Mouse (Mus musculus) heart, embryonic 15.5 days (tissue): ENCODE data around the gene Fam19a2. TPM values are rescaled to one million over a fixed set of nuclear protein-coding genes. Genes with fewer than 3 reads are reported as not detected.

ENCODE experiments used
- ATAC-seq: fragments of 200-750 bp; cut with Nextera tagmentation; replicated peaks from 2 replicates; pipeline ENCODE4 v1.8.0; 2017; ENCODE audit warnings: low read depth, moderate TSS enrichment; ENCODE audit not compliant: insufficient number of reproducible peaks, insufficient read depth, low FRiP score
- H3K27ac ChIP-seq: fragments of 300-500 bp; sonication (generic); 2 replicates; pipeline ENCODE4 v1.5.1; 2015; ENCODE audit warnings: mild to moderate bottlenecking, inconsistent platforms
- H3K27me3 ChIP-seq: fragments of 300-500 bp; sonication (generic); 2 replicates; pipeline ENCODE4 v1.6.1; 2015; ENCODE audit warnings: inconsistent platforms
- H3K36me3 ChIP-seq: fragments of 300-500 bp; sonication (generic); 2 replicates; pipeline ENCODE4 v1.6.1; 2015; ENCODE audit warnings: mild to moderate bottlenecking, inconsistent platforms
- H3K4me1 ChIP-seq: fragments of 300-500 bp; sonication (generic); replicated peaks from 2 replicates; pipeline ENCODE4 v1.6.1; 2015; ENCODE audit warnings: inconsistent platforms
- H3K4me2 ChIP-seq: fragments of 300-500 bp; sonication (generic); 2 replicates; pipeline ENCODE4 v1.6.1; 2015; ENCODE audit warnings: inconsistent platforms, mild to moderate bottlenecking, moderate library complexity
- H3K4me3 ChIP-seq: fragments of 300-500 bp; sonication (generic); 2 replicates; pipeline ENCODE4 v1.5.1; 2015; ENCODE audit warnings: mild to moderate bottlenecking, inconsistent platforms
- H3K9ac ChIP-seq: fragments of 300-500 bp; sonication (generic); 2 replicates; pipeline ENCODE4 v1.6.1; 2015; ENCODE audit warnings: mild to moderate bottlenecking, inconsistent platforms
- H3K9me3 ChIP-seq: fragments of 300-500 bp; sonication (generic); replicated peaks from 2 replicates; pipeline ENCODE4 v1.6.1; 2016; ENCODE audit warnings: inconsistent platforms
- WGBS: fragments of 180-500 bp; shearing (Covaris S2); methylation state at CpG from one replicate; pipeline ENCODE4 v1.1.7; 2015; ENCODE audit warnings: mixed read lengths; 5-methylcytosine and 5-hydroxymethylcytosine counted together
- polyA plus RNA-seq: library from polyadenylated mRNA; unstranded; fragments of >200 nt; fragmentation: Nextera tagmentation; extraction: Ambion mirVana; gene quantifications from 2 replicates; pipeline ENCODE4 v1.2.1, GENCODE M21; 2015

Fam19a2 gene
- polyA plus RNA-seq, 1 experiment from 2014 or later: 0.55 TPM

- Histone ChIP-seq H3K27me3 (no peaks in the 10 kb centered on the region), H3K27ac (no peak overlapping the region), H3K4me3 (no peak overlapping the region), H3K4me1 (no peaks in the 10 kb centered on the region), H3K9ac (no peak overlapping the region), H3K9me3 (no peaks in the 10 kb centered on the region), H3K36me3 (no peaks in the 10 kb centered on the region), H3K4me2 (no peak overlapping the region)
- WGBS: 59% methylated on average over 6 of the region's 6 CpGs
- no peak for ATAC-seq
Observed at GRCm38 (mm10) chr10:123751676-123752280, 488.0 kb downstream of the Fam19a2 start.

GRCm38 (mm10) chr10:123752755-123753154 is 489.0 kb downstream of the Fam19a2 start:
- H3K27ac ChIP-seq: no peak overlapping the region
- no peaks in the 10 kb centered on the region for H3K9me3 ChIP-seq
- H3K4me1 ChIP-seq: no peaks in the 10 kb centered on the region
- WGBS: 69% methylated on average over 3 of the region's 3 CpGs
- H3K4me3 ChIP-seq: no peak overlapping the region
- no peaks in the 10 kb centered on the region for H3K36me3 ChIP-seq
- no peaks in the 10 kb centered on the region for H3K27me3 ChIP-seq
- H3K9ac ChIP-seq: no peak overlapping the region
- no peak for ATAC-seq
- no peak overlapping the region for H3K4me2 ChIP-seq

- no peak overlapping the region for H3K4me3 ChIP-seq
- H3K9ac ChIP-seq: no peak overlapping the region
- 82% methylated on average over 4 of the region's 4 CpGs for WGBS
- no peak for ATAC-seq
- H3K4me2 ChIP-seq: no peak overlapping the region
- no peak overlapping the region for H3K27ac ChIP-seq
- no peaks in the 10 kb centered on the region for H3K9me3 ChIP-seq
- no peaks in the 10 kb centered on the region for H3K4me1 ChIP-seq
- H3K27me3 ChIP-seq: no peaks in the 10 kb centered on the region
- no peaks in the 10 kb centered on the region for H3K36me3 ChIP-seq
Observed at GRCm38 (mm10) chr10:123753996-123754395, 490.2 kb downstream of the Fam19a2 start.

GRCm38 (mm10) chr10:123789374-123789773 is 525.6 kb downstream of the Fam19a2 start:
- H3K4me2 ChIP-seq: no peak overlapping the region
- H3K9me3 ChIP-seq: no peaks in the 10 kb centered on the region
- WGBS: 88% methylated on average over 2 of the region's 2 CpGs
- H3K4me3 ChIP-seq: no peak overlapping the region
- no peaks in the 10 kb centered on the region for H3K27me3 ChIP-seq
- H3K36me3 ChIP-seq: no peaks in the 10 kb centered on the region
- H3K27ac ChIP-seq: no peak overlapping the region
- ATAC-seq: no peak
- H3K9ac ChIP-seq: no peak overlapping the region
- no peaks in the 10 kb centered on the region for H3K4me1 ChIP-seq

Other genes with a start within 250 kb of the Fam19a2 start
- 16.5 and 22.6 TPM in 2 replicates for gene Mon2, start 187.5 kb upstream of the Fam19a2 start, polyA plus RNA-seq
- gene Usp15, start 67.0 kb upstream of the Fam19a2 start, polyA plus RNA-seq: 53.5 and 55.6 TPM in 2 replicates